Mouse (Mus musculus): ENCODE measurements at regions not wholly inside any gene's neighbourhood (a gene's known extent, or its start where the extent isn't known, plus 50 kb on each side); places are given as distances from the start of the nearest gene placed in this dataset.

DNA sequence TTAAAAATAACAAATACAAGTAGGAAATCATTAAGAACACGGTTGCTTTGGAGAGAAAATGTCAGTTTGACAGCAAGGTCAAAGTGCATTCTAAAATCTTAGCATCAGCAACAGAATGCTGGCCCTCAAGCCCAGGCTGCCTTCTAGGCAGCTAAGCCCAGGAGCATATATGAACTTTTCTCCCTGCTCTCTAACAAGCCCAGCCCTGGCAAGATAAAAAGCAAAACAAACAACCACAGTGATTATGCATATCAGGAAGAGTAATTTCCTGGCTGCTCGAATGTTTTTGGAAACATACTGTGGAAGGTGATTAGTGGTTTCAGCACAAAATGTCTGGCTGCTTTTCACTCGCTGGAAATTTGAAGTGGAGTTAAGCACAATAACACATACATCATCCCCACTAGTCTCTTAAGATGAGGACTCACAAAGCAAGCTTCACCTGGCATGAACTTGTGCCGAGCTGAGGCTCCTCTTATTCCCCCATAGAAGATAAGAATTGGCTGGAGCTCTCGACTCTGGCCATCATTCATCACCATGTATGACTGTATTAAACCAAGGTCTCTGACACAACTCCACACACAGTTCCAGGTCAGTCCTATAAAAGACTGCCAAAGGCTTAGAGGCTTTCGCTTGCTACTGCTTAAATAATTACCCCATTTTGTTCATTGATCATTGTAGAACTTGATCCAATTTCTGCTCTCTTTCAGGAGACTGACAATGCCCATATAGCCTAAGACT is 574.0 kb downstream of the Rps29 start:
- Histone ChIP-seq H3K36me3 (ENCODE audit: poor library complexity, severe bottlenecking) (no peaks in the 10 kb centered on the region), H3K4me1 (peaks cover 20% of the 10 kb centered on the region), H3K27ac (no peak overlapping the region), H3K4me2 (no peak overlapping the region), H3K9me3 (replicated peaks) (no peaks in the 10 kb centered on the region), H3K27me3 (no peaks in the 10 kb centered on the region), H3K9ac (no peak overlapping the region), H3K4me3 (no peak overlapping the region)
- peak; percentile 90 for ATAC-seq
- 22% methylated on average over 6 of the region's 6 CpGs for WGBS

DNA sequence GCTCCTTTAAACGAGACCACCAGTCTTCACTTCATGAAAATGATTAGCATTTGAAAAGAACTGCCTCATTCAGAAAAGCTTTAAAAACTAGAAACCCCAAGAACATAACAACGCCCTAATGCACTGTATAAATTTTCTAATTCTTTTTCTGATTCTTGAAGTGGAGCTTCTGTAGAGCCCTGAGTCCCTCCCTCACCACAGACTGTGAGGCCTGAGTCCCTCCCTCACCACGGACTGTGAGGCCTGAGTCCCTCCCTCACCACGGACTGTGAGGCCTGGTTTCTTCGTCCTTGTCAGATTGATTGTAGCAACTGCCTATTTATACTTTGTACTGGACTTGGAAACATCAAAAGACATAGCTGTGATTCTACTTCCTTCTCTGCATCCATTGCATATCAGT is 579.1 kb downstream of the Rps29 start:
- no peak overlapping the region for H3K9ac ChIP-seq
- H3K4me2 ChIP-seq = no peak overlapping the region
- H3K27ac ChIP-seq = no peak overlapping the region
- peak; percentile 67; the same call in 1 of the 2 replicates for ATAC-seq
- H3K9me3 ChIP-seq (replicated peaks) = no peaks in the 10 kb centered on the region
- WGBS = 7% methylated on average over 5 of the region's 5 CpGs
- peaks cover 15% of the 10 kb centered on the region for H3K4me1 ChIP-seq
- H3K36me3 ChIP-seq (ENCODE audit: poor library complexity, severe bottlenecking) = no peaks in the 10 kb centered on the region
- H3K4me3 ChIP-seq = no peak overlapping the region
- H3K27me3 ChIP-seq = no peaks in the 10 kb centered on the region

DNA sequence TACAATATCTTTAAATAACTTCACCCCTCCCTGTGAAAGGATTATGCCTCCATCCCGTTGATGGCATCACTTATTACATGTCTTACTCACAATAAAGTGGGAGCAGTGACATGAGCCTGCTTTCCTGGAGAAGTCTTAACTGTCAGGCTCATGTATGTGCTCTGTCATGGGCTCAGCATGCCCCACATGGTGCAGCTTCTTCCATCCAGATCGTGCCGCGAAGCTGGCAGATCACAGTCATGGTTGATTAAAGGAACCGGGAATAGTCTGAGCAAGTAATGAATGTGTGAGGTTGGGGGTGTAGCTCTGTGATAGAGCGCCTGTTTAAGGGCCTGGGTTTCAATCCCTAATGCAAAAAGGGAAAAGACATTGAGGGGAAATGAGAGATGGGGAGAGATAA is 581.5 kb downstream of the Rps29 start:
- no peak overlapping the region for H3K9ac ChIP-seq
- WGBS = 77% methylated on average over 6 of the region's 6 CpGs
- H3K9me3 ChIP-seq (replicated peaks) = no peaks in the 10 kb centered on the region
- H3K4me3 ChIP-seq = no peak overlapping the region
- H3K4me2 ChIP-seq = no peak overlapping the region
- peaks cover 7% of the 10 kb centered on the region for H3K4me1 ChIP-seq
- H3K27ac ChIP-seq = no peak overlapping the region
- H3K27me3 ChIP-seq = no peaks in the 10 kb centered on the region
- H3K36me3 ChIP-seq (ENCODE audit: poor library complexity, severe bottlenecking) = no peaks in the 10 kb centered on the region
- ATAC-seq = peak; percentile 66; the same call in 1 of the 2 replicates

- Histone ChIP-seq H3K36me3 (ENCODE audit: poor library complexity, severe bottlenecking) (no peaks in the 10 kb centered on the region), H3K4me2 (no peak overlapping the region), H3K27ac (no peak overlapping the region), H3K27me3 (no peaks in the 10 kb centered on the region), H3K9me3 (replicated peaks) (no peaks in the 10 kb centered on the region), H3K4me1 (peaks cover 7% of the 10 kb centered on the region), H3K4me3 (no peak overlapping the region), H3K9ac (no peak overlapping the region)
- ATAC-seq = no peak
- 67% methylated on average over 7 of the region's 7 CpGs for WGBS
Measured at GRCm38 (mm10) chr12:68576855-68577254, 582.1 kb downstream of the Rps29 start.

GRCm38 (mm10) chr12:68554943-68555627 is 603.9 kb downstream of the Rps29 start:
- Histone ChIP-seq H3K4me3 (no peak overlapping the region), H3K36me3 (ENCODE audit: poor library complexity, severe bottlenecking) (no peaks in the 10 kb centered on the region), H3K9me3 (replicated peaks) (no peaks in the 10 kb centered on the region), H3K4me1 (0 out of 2 replicates have a peak, but pooled peaks cover 3% of the 10 kb centered on the region), H3K27me3 (no peaks in the 10 kb centered on the region), H3K27ac (no peak overlapping the region), H3K4me2 (no peak overlapping the region), H3K9ac (no peak overlapping the region)
- whole genome bisulfite sequencing = 49% methylated on average over 7 of the region's 7 CpGs
- peak; percentile 33; the same call in 1 of the 2 replicates for ATAC-seq

DNA sequence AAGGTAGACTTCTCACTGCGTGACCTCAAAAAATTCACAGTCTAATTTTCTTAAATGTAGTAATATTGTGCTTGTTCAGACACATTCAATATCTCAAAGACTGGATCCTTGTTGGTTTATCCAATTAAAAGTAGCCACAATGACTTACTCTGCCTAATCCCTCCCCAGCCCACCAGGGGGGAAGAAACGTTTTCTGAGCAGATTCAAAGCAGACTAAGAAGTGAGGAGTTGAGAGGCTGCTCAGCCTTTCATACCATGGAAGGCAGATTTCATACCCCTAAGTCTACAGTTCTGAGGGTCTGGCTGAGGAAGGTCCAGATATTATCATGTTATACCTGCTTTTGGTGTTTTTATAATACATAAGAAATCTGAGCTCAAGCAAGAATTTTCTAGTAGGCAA is 604.7 kb downstream of the Rps29 start:
- WGBS = 17% methylated on average over 2 of the region's 2 CpGs
- no peak for ATAC-seq
- H3K36me3 ChIP-seq (ENCODE audit: poor library complexity, severe bottlenecking) = no peaks in the 10 kb centered on the region
- H3K9me3 ChIP-seq (replicated peaks) = no peaks in the 10 kb centered on the region
- 0 out of 2 replicates have a peak, but pooled peaks cover 3% of the 10 kb centered on the region for H3K4me1 ChIP-seq
- no peak overlapping the region for H3K4me2 ChIP-seq
- H3K4me3 ChIP-seq = no peak overlapping the region
- H3K27ac ChIP-seq = no peak overlapping the region
- no peak overlapping the region for H3K9ac ChIP-seq
- H3K27me3 ChIP-seq = no peaks in the 10 kb centered on the region

GRCm38 (mm10) chr12:68541811-68542210 is 617.2 kb downstream of the Rps29 start:
- H3K27ac ChIP-seq = no peak overlapping the region
- H3K9me3 ChIP-seq (replicated peaks) = no peaks in the 10 kb centered on the region
- no peak overlapping the region for H3K9ac ChIP-seq
- H3K36me3 ChIP-seq (ENCODE audit: poor library complexity, severe bottlenecking) = no peaks in the 10 kb centered on the region
- H3K4me1 ChIP-seq = 0 out of 2 replicates have a peak, but pooled peaks cover 5% of the 10 kb centered on the region
- 29% methylated on average over 3 of the region's 3 CpGs for WGBS
- ATAC-seq = 0 out of 2 replicates have a peak, but pooled peaks have one; percentile 24
- no peak overlapping the region for H3K4me2 ChIP-seq
- no peaks in the 10 kb centered on the region for H3K27me3 ChIP-seq
- no peak overlapping the region for H3K4me3 ChIP-seq

DNA sequence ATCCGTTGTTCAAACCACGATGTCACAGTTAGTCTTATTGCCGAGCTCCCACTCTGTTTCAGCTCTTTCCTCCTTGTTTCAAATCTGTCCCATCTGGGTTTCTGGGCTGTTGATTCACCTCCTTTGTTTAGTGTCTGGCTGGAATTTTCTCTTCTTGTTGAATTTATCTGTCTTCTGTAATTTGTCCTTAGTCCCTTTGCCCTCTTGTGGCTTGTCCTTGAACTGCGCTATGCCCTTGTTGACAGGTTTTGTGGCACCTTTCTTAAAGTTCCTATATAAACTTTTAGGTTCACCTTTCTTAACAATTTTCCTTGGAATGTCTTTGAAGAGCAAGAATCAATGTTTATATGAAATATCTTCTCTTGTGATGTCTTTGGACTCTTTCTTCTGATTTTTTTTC is 658.2 kb downstream of the Rps29 start:
- Histone ChIP-seq H3K4me3 (no peak overlapping the region), H3K9ac (no peak overlapping the region), H3K27me3 (no peaks in the 10 kb centered on the region), H3K9me3 (replicated peaks) (no peaks in the 10 kb centered on the region), H3K36me3 (ENCODE audit: poor library complexity, severe bottlenecking) (no peaks in the 10 kb centered on the region), H3K27ac (no peak overlapping the region), H3K4me2 (no peak overlapping the region), H3K4me1 (no peaks in the 10 kb centered on the region)
- 80% methylated on average over 4 of the region's 4 CpGs for WGBS
- no peak for ATAC-seq

DNA sequence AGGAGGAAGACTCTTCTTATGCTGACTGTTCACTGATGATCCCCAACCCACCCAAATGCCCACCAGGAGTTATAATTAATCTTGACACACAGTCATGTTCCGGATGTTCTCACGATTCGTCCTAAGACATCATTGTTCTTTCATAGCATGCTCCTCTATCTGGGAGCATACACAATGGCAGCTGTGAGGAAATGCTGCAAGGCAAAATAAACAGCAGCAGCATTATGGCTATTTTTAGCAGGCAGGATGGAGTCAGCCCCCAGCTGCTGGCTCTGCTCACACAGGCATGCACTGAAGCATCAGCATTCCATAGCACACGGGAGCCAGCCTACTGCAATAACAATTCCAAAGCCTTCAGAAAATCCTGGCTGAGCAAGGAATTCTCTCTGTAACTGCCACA is 696.0 kb downstream of the Rps29 start:
- no peaks in the 10 kb centered on the region for H3K36me3 ChIP-seq (ENCODE audit: poor library complexity, severe bottlenecking)
- no peak overlapping the region for H3K9ac ChIP-seq
- no peaks in the 10 kb centered on the region for H3K9me3 ChIP-seq (replicated peaks)
- ATAC-seq = peak; percentile 57; the same call in 1 of the 2 replicates
- no peak overlapping the region for H3K27ac ChIP-seq
- no peak overlapping the region for H3K4me2 ChIP-seq
- 63% methylated on average over 4 of the region's 4 CpGs for WGBS
- no peaks in the 10 kb centered on the region for H3K27me3 ChIP-seq
- H3K4me1 ChIP-seq = no peaks in the 10 kb centered on the region
- no peak overlapping the region for H3K4me3 ChIP-seq

DNA sequence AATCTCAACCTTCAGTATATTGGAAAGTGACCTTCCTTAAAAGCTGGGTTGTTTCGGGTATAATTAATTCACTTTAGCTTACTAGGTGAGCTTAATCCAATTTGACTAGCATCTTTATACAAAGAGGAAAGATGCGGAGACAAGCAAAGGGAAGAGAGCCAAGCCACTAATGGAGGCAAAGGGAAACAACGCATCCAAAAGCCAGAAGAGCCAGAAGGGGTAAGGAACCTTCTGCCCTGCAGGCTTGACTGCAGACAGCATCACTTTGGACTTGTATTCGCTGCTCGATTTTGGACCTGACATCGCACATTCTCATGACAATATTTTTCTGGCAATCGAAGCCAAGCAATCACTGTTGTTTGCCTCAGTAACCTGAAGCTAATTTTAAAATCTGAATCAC is 700.8 kb downstream of the Rps29 start:
- Histone ChIP-seq H3K4me1 (no peaks in the 10 kb centered on the region), H3K9ac (no peak overlapping the region), H3K27ac (no peak overlapping the region), H3K27me3 (no peaks in the 10 kb centered on the region), H3K36me3 (ENCODE audit: poor library complexity, severe bottlenecking) (no peaks in the 10 kb centered on the region), H3K9me3 (replicated peaks) (no peaks in the 10 kb centered on the region), H3K4me3 (no peak overlapping the region), H3K4me2 (no peak overlapping the region)
- 83% methylated on average over 7 of the region's 7 CpGs for WGBS
- ATAC-seq = no peak

DNA sequence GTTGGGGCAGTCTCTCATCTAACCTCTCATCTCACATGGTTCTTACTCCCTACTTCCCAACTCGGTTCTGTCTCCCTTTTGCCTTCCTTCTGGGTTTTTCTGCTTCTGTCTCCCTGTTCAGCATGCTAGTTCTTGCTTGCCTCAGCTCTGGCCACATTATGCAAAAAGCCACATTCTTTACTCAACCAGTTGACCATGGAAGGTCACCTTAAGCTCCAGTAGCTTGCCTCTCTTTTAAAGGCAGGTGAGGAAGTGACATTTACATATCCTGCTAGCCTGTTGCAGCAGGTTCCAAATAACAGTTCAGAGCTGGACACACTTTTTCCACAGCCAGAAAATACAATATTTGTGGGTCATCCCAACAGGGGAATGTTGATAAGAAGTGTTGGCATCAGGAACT is 732.4 kb downstream of the Rps29 start:
- 0 out of 2 replicates have a peak, but pooled peaks cover 3% of the 10 kb centered on the region for H3K4me1 ChIP-seq
- no peak overlapping the region for H3K9ac ChIP-seq
- H3K27ac ChIP-seq = no peak overlapping the region
- no peak overlapping the region for H3K4me2 ChIP-seq
- H3K27me3 ChIP-seq = no peaks in the 10 kb centered on the region
- WGBS = 75% methylated on average over 1 of the region's 1 CpGs
- no peaks in the 10 kb centered on the region for H3K36me3 ChIP-seq (ENCODE audit: poor library complexity, severe bottlenecking)
- no peaks in the 10 kb centered on the region for H3K9me3 ChIP-seq (replicated peaks)
- H3K4me3 ChIP-seq = no peak overlapping the region
- no peak for ATAC-seq

DNA sequence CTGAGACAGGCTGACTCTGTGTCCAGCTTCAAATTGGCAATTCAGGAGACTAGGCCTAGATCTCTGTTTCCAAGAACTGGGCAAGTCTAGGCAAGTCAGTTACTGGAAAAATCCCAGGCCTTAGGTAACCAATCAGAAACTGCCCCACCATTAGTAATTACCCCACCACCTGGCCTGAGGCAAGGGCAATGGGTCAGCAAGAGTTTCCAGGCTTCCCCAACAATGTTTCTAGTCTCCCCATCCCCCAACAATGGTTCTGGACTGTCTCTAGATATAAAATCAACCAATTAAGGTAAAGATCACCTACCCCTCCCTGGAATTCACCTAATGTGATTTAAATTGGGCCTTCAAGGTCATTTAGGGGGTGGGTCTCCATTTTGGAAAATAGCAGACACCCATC is 734.0 kb downstream of the Rps29 start:
- Histone ChIP-seq H3K4me1 (0 out of 2 replicates have a peak, but pooled peaks cover 3% of the 10 kb centered on the region), H3K9me3 (replicated peaks) (no peaks in the 10 kb centered on the region), H3K27me3 (no peaks in the 10 kb centered on the region), H3K27ac (no peak overlapping the region), H3K36me3 (ENCODE audit: poor library complexity, severe bottlenecking) (no peaks in the 10 kb centered on the region), H3K4me3 (no peak overlapping the region), H3K4me2 (no peak overlapping the region), H3K9ac (no peak overlapping the region)
- no peak for ATAC-seq
